Mouse (Mus musculus) c-Kit-positive CD71-positive TER-119-positive erythroid progenitor cells, embryonic 14.5 days (primary cell): ENCODE data around the gene Gpc6.
"Not testable (repeated sequence)": the region's sequence is repeated elsewhere in the genome, so short reads cannot be mapped to it uniquely, and the experiment has no call there.

Experiments used
- DNase-seq: peaks from one replicate; pipeline ENCODE4 v3.0.0-alpha.2; 2013; ENCODE audit warnings: low spot score

Gpc6 gene

DNA sequence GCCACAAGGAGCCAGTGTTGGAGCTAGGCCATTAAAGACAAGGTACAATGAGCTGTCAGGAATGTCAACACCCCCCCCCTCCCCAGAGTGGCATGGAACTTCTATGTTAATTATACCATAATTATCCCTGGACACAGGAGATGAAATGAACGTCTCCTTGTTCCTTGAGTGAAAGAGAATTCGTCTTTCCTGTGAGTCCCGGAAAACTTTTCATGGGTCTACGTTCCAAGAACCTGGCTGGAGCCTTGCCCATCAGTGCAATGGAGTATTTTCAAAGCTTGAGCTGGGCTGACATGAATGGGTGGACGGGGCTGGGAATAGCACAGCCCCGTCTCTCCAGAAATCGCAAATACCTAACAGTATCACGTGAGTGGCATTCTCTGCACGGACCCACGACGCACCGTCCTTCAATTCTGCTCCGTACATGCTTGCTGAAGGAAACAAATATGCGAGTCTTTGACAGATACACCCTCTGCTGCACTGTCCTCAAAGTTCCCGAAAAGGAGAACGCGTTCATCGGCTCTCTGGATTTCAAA, 444.3 kb downstream of the Gpc6 start:
- DNase-seq: no peak

DNA sequence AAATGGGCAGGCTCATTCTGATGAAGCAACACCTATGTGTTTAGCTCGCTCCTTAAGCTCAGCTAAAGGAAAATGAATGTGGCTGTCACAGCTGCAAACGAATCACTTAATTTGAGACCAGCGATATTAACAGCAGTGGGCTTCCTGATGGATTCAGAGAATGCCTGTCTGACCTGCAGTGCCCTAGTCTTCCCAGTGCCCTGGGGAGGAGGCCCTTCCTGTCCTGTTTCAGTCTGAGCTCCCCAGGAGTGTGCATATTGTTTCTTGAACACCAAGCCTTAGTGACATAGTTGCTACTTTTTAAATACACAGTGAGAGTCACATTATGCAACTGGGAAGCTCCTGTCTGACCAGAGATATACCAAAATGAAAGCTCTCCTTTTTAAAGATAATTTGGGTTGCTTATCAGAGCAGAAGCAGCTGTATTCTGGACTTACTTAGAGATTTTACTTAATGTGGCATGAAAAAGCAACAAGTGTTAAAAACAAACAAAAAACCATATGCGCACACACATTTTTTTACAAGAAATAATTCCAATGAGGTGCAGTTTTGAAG, 451.8 kb downstream of the Gpc6 start:
- DNase-seq: peak; percentile 10

DNA sequence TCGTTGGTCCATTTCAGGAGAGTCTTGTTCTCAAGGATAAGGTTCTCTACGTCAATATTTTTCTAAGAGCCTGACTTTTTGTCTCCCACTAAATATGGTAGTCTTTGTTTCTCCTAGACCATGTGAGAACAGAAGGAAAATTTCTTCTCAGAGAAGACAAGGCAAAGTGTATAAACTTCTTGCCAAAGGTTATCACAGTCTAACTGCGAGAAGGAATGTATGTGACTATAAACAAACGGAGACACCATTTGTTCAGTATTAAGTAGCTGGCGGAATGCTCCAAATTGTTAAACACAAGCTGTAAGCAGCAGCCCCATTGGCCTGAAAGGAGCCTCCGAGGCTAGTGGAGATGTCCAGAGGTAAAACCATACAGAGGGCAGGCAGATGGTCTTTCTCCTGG, 454.9 kb downstream of the Gpc6 start:
- no peak for DNase-seq

DNA sequence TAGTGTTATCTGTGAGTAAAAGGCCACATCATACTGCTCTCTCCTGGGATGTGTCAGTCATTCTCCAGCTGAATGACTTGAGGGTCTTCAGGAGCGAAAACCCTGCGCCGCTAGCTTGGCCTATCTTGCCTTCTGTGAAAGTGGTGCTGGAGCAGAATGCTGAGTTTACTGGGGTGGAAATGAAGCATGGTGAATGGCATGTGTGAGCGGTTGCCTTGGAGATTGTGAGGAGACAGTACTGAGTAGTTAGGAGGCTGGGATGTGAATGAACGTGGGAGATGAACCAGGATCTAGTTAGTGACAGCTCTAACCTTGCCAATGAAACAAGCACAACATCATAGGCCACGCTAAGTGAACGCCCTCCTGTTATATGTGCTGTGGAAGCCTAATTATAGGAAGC, 458.1 kb downstream of the Gpc6 start:
- no peak for DNase-seq

DNA sequence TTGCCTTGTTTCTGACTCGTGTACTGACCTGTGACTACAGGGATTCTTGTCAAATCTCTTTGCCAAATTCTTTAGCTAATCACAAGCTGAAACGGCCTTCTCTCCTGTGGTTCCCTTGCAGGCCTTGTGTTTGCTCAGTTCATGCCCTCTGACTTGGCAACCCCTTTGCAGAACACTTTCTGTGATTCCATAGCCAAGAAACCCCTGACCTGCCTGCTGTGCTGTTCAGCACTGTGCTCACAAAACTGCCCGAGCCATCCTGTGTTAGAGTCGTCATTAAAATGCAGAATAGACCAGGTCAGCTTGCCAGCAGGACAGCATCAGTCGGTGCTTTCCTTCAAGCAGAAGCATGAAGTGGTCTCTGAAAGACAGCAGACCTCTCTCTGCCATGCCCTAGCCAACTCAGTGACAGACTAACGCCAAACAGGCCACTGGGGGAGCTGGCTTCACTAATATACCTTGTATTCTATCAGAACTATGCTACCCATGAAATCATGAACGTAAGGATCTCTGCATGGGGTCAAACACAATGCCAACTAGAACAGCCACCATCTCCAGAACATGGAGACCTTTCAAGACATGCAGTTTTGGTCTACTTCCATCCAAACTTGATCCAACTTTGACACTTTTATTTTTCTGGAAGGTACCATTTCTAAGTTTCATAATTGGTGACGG, 459.1 kb downstream of the Gpc6 start:
- no peak for DNase-seq

DNA sequence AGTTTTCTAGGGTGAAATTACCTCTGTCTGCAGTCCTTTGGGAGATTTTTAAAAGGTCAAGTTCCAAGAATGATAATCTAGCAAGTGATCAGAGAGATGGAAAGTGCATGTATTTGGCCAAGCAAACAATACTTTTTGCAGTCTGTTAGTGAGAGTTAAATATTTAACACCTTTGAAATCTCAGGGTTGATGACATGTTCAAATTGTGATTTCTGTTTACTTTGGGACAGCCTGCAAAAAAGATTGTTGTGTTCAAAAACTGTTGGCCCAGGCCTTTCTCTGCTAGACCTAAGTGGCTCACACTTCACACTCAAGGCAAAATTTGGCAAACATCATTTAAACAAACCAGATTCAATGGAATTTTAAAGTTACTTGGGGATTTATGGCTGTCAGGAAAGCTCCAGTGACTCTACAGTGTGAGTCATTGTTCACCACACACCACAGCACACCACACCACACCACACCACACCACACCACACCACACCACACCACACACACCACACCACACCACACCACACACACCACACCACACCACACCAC, 460.7 kb downstream of the Gpc6 start:
- DNase-seq: no peak

DNA sequence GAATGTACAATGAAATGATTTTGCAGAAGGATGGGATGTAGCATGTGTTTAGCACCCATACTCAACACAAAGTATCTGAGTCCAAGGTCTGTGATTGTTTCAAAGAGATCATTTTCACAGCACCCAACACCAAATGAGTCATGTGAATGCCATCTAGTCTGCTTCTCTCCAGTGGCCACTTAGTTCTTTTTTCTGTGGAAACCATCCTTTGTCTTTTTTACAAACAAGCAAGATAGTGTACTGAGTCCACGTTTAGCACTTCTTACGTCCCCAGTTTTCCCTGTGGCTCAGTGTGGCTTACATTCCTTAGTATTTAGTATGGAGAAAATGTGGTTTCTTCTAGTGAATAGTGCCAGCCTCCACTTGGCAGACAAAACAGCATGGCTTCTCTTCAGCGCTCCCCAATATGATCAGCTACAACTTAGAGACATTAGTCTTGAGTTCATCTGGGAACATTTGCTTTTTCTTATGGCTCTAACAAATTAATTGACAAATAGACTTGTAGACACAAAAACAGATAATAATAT, 465.7 kb downstream of the Gpc6 start:
- DNase-seq: no peak

DNA sequence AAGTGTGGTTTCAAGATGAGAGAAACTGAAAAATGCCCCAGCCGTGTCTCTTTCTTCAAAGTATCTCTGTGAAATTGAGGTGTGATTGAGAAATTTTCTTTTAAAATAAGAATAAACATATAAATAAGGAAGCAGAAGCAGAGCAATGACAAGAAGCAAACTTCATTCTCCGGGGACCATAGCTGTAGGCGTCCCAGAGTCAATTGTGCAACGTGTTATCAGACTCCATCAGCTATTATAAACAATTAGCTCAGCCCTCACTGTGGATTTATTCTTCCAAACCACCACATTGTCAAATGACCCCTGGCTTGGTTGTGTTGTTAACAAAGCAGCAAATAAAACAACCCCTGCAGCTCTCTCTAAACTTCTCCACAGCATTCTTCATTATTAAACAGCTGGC, 466.3 kb downstream of the Gpc6 start:
- no peak for DNase-seq

DNA sequence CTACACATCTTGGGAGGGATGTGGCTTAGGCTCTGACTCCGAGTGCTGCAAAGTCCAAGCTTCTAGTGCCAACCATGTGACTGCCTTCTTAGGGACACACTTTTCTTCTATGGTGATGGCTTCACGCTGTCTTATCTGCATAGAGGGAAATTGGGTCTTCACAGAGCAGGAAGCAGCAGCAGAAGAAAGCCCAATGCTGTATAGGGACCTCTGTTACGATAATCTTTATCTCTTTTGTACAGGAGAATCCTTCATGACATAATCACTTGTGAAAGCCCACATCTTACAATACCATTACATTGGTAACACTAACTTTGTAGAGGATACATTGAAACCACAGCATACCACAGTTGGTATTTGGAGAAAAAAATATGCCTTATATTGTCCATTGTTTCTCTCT, 472.1 kb downstream of the Gpc6 start:
- DNase-seq: no peak

DNA sequence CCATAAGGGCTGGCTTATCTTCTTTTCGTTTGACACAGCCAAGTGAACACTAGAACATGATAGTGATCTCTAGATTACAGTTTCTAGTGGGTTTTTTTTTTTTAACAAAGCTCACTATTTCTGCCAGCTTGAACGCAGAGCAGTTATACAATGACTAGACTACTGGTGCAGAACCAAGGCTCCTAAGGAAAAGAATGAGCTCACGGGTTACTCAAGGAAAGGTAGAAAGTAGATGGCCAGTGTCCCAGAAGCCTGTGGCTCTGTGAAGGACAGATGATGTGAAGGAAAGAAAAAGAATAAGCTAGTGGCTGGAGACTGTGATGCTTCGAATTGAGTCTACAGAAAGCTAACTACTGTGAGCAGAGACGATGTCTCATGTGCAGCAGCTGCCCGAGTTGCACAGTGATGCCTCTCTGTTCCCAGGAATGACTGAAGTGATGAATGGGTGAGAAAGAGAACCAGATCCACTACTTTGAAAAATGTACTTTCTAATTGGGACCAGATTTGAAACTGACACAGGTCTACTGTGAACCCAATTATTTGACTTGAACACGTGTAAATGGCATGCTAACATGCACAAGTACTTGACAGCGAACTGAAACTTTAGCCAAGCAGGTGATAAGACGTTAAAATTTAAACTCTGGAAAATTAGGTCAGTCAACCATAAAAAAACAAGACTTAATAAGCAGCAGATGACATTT, 482.9 kb downstream of the Gpc6 start:
- no peak for DNase-seq

DNA sequence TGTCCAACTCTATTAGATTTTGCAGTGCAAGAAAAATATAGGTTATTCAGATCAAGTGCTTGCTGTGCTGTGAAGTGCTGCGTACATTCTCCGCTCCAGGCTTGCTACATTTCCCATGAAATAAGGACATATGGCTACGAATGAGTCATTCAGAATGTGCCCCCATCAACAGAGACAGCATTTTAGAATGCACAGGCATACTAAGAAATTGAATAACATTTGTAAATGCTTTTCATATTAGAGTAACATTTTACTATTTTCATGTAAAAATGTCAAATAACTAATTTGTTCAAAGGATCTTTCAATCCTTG, 483.4 kb downstream of the Gpc6 start:
- no peak for DNase-seq

DNA sequence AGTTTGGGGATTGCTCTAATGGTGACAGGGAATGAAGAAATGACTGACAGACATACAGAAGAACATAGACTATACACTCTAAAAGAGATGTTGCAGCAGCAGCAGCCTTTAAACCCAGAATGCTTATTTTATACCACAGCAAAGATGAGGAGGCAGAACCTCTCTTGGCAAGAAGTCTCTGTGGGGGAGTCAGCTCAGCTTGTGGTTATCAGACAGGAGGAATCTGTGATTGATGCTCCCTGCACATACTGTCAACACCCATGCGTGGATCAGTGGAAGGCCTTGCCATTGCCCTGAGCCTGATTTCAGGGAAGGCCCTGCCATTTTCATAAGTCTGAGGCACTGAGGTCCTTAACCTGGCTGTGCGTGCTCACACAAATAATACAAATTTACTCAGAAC, 484.7 kb downstream of the Gpc6 start:
- no peak for DNase-seq

DNA sequence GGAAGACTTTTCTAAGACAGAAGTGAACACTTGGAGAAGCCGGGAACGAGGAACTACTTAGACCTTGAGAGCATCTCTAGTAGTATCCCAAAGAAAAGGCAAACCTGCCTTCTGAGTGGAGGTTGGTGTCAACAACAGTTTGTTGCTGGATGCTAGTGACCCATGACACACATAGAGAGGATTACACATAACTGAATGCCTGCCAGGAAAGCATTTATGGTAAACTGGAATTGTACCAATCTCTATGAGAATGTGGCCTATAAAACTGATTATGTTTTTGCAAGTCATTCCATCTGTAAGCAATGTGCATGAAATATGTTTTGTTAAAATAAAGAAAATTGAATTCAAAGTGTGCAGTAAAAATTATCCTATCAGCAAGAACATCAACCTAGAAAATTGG, 485.4 kb downstream of the Gpc6 start:
- no peak for DNase-seq

DNA sequence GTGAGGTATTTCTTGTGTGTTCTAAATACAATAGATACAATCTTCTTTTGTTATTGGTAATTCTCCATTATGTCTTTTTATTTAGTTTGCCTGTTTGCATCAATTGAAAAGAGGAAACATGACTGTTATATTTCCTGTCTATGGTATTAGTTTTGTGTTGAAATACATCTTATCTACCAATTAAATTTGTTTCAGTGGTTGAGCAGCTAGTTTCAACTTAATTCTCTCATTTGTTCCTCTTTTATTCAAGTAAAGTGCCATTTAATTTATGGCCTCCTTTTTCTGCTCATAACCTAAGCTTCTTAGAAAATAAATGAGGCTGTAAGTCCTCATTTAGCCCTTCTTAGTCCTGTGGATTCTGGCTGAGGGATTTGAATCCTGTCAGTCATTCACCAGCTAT, 489.9 kb downstream of the Gpc6 start:
- DNase-seq: no peak

DNA sequence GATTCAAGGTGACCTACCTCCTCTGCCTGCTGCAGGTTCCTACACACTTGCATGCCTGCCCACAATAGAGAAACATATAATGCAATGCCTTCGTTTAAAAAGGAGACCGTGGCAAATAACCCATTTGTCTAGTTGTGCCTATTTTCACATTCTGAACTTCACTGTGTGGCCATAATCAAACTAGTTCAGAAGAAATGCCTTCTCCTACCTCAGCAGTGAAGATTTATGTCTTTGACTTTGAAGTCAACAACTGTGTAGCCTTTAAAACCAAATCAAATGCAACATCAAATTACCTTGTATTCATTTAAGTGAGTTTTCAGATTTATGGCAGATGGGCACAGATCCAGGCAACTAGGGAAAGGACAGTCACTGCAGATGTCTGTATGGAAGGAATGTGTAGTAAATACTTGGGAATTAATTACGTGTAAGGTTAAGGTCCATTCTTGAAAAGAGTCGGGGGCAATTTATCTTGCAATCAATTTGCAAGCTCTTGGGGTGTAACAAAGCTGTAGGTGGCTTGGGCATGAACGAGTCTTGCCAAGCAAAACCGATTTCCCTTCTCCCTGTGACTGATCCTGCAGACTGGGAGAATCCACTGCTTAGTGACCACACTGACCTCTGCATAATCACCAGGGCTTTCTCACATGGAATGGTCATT, 494.6 kb downstream of the Gpc6 start:
- no peak for DNase-seq

DNA sequence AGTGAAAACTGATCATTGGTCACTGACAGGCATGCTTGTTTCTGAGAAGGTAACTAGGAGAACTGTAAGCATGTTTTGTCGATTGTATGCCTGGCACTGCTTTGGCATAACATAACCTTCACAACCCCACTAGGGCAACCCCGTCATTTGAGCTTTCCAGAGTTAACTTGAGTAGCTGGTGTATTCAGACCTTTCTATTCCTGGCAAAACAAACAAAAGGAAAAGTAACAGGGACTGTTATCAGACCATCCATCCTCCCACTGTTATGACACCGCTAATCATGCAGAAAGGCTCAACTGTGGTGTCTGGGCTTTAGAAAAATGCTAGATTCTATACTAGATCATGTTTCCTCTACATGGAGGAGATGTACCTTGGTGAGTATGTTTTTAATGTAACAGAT, 496.1 kb downstream of the Gpc6 start:
- DNase-seq: no peak

DNA sequence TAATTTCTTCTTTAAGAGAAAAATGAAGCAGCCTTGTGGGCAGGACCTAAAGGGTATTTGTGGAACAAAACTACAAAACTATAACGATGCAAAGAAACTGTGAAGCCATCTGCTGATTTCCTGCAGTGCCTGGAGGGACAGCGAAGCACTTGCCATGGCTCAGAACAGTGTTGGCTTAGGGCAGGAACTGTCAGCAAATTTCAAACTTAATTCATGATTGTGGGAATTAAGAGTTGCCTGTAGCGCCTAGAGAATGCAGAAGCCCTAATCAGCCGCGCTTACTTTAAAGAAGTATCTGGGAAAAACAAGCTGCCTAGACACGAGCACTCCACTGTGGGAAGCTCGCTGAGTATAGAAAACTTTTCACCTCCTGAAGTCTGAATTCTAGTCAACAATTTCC, 501.0 kb downstream of the Gpc6 start:
- DNase-seq: no peak

DNA sequence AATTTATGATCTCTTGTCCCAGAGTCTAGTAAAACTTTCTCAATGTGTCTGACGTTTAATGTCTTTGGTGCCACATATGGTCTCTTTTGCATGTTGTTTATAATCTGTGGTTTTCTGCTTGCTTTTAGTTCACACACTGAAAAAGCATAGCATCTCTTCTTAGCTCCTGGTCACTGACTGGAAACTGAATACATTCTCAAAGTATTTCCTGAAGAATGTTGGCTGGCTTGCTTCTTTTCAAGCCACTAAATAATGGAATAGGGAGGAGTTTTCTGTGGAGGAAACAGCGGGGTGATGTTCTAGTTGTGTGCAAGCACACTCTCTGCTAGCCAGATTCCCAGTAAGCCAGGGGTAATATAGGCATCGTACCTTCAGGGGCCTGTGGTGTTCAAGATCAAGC, 502.7 kb downstream of the Gpc6 start:
- no peak for DNase-seq

DNA sequence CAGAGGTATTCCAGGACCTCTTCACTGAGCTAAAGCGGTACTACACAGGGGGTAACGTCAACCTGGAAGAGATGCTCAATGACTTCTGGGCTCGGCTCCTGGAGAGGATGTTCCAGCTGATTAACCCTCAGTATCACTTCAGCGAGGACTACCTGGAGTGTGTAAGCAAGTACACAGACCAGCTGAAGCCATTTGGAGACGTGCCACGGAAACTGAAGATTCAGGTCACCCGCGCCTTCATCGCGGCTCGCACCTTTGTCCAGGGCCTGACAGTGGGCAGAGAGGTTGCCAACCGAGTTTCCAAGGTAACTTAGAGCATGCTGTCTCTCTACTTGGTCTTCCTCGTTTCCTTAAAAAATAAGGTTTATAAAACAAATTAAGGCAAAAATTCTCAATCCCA, 510.6 kb downstream of the Gpc6 start:
- no peak for DNase-seq

DNA sequence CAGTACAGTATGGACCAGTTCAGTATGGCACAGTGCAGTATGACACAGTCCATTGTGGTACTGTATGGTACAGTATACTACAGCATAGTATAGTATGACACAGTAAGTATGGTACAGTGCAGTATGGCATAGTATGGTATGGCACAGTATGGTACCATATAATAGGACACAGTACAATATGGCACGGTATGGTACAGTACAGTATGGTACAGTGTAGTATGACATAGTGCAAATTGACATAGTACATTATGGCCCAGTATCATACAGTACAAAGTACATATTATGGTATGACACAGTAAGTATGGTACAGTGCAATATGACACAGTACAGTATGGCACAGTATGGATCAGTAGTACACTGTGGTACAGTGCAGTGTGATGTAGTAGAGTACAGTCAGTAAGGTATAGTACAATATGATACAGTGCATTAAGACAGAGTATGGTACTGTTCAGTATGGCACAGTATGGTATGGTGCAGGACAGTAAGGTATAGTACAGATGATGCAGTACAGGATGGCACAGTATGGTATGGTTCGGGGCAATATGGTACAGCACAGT, 521.6 kb downstream of the Gpc6 start:
- DNase-seq: not testable (repeated sequence)

DNA sequence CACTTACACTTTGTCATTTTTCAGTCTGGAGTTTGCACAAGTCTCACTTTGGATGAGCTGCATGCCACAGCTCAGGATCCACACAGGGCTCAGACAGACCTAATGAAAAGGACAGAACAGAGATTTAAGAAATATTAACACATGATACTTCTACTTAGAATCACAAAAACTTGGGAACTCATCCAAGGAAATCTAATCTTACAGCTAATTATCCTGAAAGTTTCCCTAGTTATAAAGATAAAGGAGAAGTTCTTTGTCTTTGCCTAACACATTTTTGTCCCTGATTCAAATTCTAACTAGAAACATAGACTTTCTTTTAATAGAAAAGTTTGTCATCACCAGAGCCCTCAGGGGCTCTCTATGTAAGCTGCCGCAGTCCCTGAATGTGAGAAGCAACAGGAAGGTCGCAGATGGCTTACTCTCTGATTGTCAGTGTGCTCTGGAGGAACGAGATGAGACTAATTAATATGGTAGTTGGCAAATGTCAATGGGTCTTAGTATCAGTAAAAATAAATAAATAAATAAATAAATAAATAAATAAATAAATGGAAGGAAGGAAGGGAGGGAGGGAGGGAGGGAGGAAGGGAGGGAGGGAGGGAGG, 526.4 kb downstream of the Gpc6 start:
- DNase-seq: no peak

DNA sequence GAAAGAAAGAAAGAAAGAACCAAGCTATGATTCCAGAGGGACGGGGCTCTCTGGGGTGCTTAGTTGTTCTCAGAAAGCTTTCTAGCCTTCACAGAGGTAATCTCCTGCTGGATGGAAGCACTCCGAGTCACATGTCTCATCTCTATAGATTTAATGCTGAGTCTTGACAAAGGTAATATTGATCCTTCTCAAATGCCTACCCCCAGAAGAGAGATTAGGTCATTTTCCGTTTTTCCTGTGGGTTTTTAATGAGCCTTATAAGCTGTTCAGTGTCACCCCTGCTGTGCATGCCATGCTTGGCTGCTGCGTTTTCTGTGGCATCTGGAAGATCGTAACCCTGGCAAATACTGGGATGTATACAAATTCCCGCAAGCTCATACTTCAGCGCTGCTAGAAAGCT, 527.0 kb downstream of the Gpc6 start:
- DNase-seq: no peak
